Mouse (Mus musculus) frontal cortex, postnatal 25 days (tissue): ENCODE data around the gene Tas1r3.

ENCODE experiments used
- DNase-seq, 2 experiments: peaks; one replicate each; pipeline ENCODE4 v3.0.0; 2022; ENCODE audit warnings: low spot score in 2 of 2

Gene Tas1r3

GRCm38 (mm10) chr4:155863001-155863400, at the start of gene Tas1r3:
Gene Tas1r3 (minus strand): TSS chr4:155863362.
- no peak for DNase-seq

- no peak for DNase-seq
These were observed 45.6 kb upstream of the Tas1r3 start for GRCm38 (mm10) chr4:155908751-155909150.

GRCm38 (mm10) chr4:155908281-155908680, 45.1 kb upstream of the Tas1r3 start:
- DNase-seq, result peak; percentile 2 to 6

GRCm38 (mm10) chr4:155907003-155907402, 43.8 kb upstream of the Tas1r3 start:
- DNase-seq, result peak in 1 of 2 experiments; percentile 2

GRCm38 (mm10) chr4:155906125-155906524, 43.0 kb upstream of the Tas1r3 start:
- peak in 1 of 2 experiments; percentile 2 for DNase-seq

- no peak for DNase-seq
These were observed 42.5 kb upstream of the Tas1r3 start for GRCm38 (mm10) chr4:155905634-155906033.

- DNase-seq, result peak; percentile 3 to 9
These were observed 41.3 kb upstream of the Tas1r3 start for GRCm38 (mm10) chr4:155904318-155905102.

- no peak for DNase-seq
These were observed 40.1 kb upstream of the Tas1r3 start for GRCm38 (mm10) chr4:155903246-155903645.

GRCm38 (mm10) chr4:155901205-155901604, 38.0 kb upstream of the Tas1r3 start:
- peak; percentile 5 to 7 for DNase-seq

- no peak for DNase-seq
These were observed 36.2 kb upstream of the Tas1r3 start for GRCm38 (mm10) chr4:155899355-155899754.

- no peak for DNase-seq
These were observed 35.2 kb upstream of the Tas1r3 start for GRCm38 (mm10) chr4:155898318-155898717.

GRCm38 (mm10) chr4:155896461-155896860, 33.3 kb upstream of the Tas1r3 start:
- DNase-seq, result no peak

- no peak for DNase-seq
These were observed 32.7 kb upstream of the Tas1r3 start for GRCm38 (mm10) chr4:155895826-155896225.

- DNase-seq, result peak; percentile 49 to 69
These were observed 32.1 kb upstream of the Tas1r3 start for GRCm38 (mm10) chr4:155895216-155895615.

- DNase-seq, result peak; percentile 49 to 62
These were observed 31.2 kb upstream of the Tas1r3 start for GRCm38 (mm10) chr4:155894311-155894881.

- no peak for DNase-seq
These were observed 30.1 kb upstream of the Tas1r3 start for GRCm38 (mm10) chr4:155893212-155893690.

- DNase-seq, result peak in 1 of 2 experiments; percentile 28
These were observed 29.5 kb upstream of the Tas1r3 start for GRCm38 (mm10) chr4:155892438-155893211.

GRCm38 (mm10) chr4:155892017-155892416, 28.9 kb upstream of the Tas1r3 start:
- DNase-seq, result peak in 1 of 2 experiments; percentile 69

- peak; percentile 89 to 94 for DNase-seq
These were observed 28.4 kb upstream of the Tas1r3 start, which contains the start of the genes Pusl1 and Acap3 for GRCm38 (mm10) chr4:155891551-155892001. Gene Pusl1 (minus strand): TSS chr4:155891781. Gene Acap3 (plus strand): TSS chr4:155891822.

GRCm38 (mm10) chr4:155891011-155891471, 27.9 kb upstream of the Tas1r3 start:
- DNase-seq, result peak in 1 of 2 experiments; percentile 10

- DNase-seq, result peak; percentile 1 to 2
These were observed 26.2 kb upstream of the Tas1r3 start for GRCm38 (mm10) chr4:155889316-155889715.

GRCm38 (mm10) chr4:155888181-155888580, 25.0 kb upstream of the Tas1r3 start:
- peak in 1 of 2 experiments; percentile 3 for DNase-seq
